Mouse (Mus musculus) skeletal muscle tissue, adult 2 months (tissue): Measurements from ENCODE around the gene Flad1.

ENCODE experiments used
- DNase-seq: peaks from one replicate; pipeline ENCODE4 v3.0.0-alpha.2; 2012; ENCODE audit warnings: low read depth, low spot score

The Flad1 gene

DNA sequence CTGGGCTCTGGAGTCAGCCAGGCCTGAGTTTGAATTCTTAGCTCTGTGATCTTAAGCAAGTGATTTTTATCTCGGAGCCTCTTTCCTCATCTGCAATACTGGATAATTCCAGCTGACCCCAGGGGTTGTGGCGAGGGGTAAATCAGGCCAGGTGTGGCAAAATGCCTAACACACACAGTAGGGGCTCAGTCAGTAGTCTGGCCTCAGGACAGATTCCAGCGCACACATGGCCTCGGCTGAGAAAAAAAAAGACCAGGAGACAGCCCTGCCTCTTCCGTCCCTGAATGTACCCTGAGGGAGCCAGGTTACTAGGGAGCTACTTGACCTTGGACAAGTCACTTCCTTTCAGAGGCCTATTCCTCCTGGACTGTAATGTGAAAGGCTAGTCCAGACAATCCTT lies 28.7 kb downstream of the Flad1 start:
- DNase-seq, result no peak

DNA sequence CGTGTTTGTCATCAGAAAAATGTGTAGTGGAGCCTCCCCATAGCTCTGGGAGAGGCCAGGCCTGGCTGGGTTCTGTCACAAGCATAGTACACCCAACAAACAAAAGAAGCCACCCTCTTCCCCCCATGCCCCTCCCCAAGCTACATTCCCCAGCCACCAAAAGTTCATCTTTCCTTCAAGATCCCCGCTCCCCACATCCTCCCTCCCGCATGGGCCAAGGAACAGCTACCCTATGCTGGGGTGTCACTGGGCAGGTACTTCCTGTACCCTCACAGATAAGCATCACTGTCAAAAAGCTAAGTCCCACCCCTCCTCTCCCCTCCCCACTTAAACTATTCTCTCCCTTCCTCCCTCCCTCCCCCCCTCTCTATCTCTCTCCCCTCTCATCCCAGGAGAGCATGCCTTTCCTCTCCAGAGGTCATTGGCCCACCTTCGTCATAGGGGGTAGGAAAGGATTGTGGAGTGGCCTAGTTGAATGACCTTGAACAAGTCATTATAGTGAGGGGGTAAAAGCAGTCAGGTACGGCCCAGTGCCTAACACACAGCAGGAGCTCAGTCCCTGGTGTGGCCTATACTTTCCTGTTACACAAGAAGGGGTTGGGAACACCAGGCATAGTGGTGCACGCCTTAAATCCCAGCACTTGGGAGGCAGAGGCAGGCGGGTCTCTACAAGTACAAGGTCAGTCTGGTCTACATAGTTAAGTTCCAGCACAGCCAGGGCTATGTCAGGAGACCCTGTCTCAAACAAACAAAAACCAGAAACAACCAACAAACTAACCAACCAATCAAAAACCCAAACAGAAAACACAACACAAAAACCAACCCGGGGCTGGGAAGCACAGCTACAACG lies 29.4 kb downstream of the Flad1 start:
- DNase-seq, result no peak

GRCm38 (mm10) chr3:89381233-89381632 lies 30.4 kb downstream of the Flad1 start:
- no peak for DNase-seq

- DNase-seq, result no peak
Observed at GRCm38 (mm10) chr3:89380711-89381110, 31.0 kb downstream of the Flad1 start.

DNA sequence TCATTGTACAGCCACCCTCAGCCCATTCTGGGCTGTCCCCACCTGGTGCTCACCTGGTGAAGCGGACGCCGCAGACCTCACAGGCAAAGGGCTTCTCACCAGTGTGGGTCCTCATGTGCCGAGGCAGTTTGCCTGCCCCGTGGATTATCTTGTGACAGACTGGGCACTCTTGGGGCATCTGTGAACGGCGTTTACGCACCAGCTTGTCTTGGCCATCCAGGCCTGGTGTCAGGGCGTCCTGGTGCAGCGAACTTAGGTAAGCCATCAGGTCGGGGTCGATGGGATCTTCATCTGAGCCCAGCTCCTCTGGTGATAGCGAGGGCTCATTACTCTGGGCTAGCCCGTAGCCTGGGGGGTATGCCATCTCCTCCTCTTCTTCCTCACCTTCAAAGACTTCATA lies 31.4 kb downstream of the Flad1 start:
- no peak for DNase-seq

- no peak for DNase-seq
Observed at GRCm38 (mm10) chr3:89379388-89380131, 32.1 kb downstream of the Flad1 start.

DNA sequence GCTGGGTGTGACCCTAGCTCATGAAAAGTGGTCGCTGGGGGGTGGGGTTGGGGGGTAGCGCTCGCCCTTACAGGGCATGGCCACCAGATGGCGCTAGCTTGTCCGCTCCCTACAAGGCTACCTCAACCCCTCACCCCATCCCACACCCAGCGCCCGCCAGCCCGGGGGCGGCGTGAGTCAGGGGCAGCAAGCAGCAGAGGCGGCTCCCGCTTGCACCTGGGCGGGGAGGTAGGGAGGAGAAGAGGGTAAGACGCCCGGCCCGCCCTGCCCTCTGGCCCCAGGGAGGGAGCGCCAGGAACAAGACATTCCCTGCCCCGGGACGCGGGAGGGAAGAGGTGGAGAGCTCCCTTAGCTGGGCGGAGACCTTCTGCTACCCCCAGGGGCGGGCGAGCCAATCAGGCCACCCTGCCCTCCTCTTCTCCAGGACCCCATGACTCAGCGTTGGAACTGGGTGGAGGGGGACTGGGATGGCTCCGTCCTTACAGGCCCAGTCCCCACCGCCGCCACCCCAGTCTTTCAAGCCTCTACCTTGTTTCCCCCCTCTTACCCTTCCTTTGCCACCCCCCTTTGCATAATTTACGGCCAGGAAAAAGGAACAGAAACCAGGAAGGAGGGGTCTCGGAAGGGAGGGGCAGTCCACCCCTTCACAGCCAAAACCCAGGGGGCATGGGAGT lies 33.1 kb downstream of the Flad1 start:
- peak; percentile 79 for DNase-seq

GRCm38 (mm10) chr3:89377831-89378230 lies 33.8 kb downstream of the Flad1 start:
- DNase-seq, result no peak

DNA sequence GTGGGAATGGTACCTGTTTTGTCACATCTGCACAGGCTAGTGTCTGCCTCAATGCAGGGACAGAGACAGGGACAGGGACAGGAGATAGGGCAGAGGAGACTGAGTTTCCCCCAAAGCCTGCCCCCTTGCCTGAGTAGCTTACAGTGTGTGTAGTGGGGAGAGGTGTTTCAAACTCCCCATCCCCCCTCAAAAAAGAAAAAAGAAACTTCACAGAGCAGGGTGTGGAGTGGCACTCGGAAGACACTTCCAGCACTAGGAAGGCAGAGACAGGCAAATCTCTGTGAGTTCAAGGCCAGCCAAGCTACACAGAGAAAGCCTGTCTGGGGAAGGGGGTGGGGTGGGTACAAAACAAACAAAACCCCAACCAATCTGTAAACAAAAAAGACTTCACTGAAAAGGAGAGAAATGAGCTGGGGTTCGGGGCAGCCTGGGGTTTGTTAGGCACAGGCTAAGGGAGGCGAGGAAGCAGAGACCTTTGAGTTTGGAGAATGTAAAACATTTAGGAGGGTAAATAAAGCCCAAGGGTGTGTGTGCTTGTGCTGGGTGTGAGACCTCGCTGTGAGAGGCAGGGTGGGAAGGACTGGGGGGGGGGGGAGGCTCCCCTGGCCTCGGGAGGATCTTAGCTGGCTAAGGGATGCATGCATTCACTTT lies 38.0 kb downstream of the Flad1 start:
- DNase-seq, result no peak

DNA sequence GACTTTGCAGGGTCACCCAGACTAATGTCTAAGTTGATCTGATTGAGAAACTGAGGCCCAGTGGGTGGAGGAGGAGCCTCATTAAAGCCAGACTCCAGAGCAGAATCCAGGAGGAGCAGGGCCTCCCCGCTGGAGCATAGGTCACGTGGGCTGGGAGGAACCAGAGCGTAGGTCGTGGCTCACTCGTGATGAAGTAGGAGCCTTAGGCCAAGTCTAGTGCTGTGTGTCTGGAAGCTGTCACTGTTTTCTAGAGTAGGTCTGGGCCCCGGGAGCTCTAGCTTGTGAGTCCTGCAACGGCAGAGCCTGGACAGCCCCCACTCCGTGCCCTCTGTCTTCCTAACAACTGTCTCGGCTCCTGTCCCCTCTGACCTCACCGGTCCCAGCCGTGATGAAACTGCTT lies 44.3 kb downstream of the Flad1 start:
- DNase-seq, result no peak

DNA sequence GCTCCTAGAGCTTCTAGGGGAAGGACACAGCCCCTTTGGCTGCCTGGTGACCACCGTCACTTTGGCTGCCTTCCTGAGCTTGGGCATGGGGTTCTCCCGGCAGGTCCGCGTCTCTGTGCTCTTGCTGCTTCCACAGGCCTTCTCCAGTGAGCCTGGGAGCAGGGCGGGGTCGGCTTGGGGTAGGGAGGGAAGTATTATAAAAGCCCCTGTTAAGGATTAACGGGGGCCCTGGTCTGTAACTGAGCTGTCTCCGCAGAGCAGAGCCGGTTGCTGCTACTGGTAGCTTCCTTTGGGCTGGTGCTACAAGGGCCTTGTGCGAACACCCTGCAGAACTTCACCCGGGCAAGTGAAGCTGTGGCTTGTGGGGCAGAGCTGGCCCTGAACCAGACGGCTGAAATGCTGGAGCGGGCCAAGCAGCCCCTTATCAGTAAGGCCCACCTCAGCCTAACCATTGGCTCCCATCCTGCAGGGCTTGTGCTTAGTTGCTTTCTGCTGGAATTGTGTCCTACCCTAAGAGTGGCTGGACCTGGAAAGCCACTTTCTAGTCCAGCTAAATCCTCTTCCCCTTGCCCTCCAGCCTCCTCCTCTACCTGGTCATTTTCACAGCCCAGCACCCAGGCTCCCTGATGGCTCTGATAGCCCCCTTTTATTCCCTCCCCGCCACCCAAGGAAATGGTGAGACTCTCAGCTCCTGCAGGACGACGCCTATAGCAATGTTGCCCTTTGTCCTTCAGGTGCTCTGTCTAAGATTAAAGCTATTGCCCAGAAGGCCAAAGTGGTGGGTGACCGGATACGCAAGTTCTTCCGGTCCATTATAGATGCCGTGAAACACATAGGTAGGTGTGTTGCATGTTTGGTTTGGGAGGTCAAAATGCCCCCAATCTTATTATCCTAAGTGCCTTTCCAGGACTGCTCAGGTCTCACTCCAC lies 45.9 kb downstream of the Flad1 start:
- DNase-seq, result no peak

GRCm38 (mm10) chr3:89365153-89365485 lies 46.6 kb downstream of the Flad1 start, which contains the start of gene Dcst1:
TSS of gene Dcst1 (minus strand) at chr3:89365253.
- no peak for DNase-seq

GRCm38 (mm10) chr3:89364631-89365030 lies 47.0 kb downstream of the Flad1 start:
- DNase-seq, result no peak

- DNase-seq, result no peak
Observed at GRCm38 (mm10) chr3:89361675-89362074, 50.0 kb downstream of the Flad1 start, which contains the start of gene Dcst2. TSS of gene Dcst2 (plus strand) at chr3:89361975.

DNA sequence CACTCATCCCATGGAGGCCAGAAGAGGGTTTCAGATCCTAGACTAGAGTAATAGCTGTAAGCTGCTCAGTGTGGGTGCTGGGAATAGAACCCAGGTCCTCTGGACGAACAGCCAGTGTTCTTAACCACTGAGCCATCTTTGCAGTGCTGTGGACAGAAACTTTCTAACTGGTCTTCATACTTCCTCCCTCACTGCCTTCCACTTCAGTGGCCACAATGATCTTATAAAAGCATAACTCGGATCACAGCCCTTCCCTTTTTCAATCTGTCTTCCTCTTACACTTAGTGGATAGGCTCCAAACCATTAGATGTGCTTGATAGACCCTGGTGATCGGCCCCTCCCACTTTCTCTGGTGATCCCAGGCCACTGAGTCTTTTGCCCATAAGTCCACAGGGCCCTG lies 51.4 kb downstream of the Flad1 start:
- DNase-seq, result no peak

GRCm38 (mm10) chr3:89359630-89360029 lies 52.0 kb downstream of the Flad1 start:
- peak; percentile 58 for DNase-seq

- DNase-seq, result no peak
Observed at GRCm38 (mm10) chr3:89356029-89356428, 55.6 kb downstream of the Flad1 start.

DNA sequence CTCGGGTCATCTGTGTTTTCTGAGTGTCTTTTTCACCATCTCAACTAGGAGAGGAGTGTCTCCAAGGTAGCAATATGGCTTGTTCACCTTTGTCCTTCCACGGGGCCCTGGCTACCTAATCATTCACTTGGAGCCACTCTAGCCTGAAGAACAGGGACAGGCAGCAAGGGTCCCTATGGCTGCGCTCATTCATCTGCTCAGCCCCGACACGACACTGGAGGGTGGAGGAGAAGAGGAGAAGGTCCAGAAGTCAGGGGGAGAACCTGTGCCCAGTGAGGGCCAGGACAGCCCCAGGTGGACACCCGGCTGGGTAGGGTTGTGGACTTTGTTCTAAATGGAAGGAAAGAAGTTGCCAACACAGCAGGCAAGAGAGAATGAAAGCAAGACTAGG lies 56.2 kb downstream of the Flad1 start:
- DNase-seq, result no peak

DNA sequence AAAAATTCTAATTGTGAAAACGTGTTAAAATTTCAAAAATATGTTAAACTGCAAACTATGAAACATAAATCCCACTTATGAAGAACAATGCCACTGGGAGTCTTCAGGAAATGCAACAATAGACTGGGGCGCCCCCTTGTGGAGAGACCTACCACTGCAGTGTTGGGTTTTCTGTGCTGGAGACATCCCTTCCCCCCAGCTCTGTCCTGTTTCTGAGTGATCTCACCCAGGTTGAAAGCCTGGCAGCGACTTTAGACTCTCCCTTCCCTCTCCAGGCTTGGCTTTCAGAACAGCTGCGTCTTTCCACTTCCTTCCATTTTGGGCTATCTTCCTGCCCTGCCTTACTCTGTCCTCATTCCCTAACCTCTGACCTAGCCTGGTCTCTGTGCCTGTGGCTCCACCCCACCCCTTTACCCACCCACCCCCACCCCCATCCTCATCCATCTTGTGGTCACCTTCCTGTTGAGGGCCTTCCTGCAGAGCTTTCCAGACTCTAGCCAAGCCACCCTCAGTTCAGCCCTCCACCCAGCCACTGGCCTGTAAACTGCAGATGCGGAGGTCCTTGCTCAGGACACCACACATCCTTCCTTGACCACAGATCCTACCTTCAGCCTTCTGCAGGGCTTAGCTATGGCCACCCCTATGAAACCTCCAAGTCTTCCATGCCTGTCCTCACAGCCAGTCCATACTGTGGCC lies 56.7 kb downstream of the Flad1 start:
- peak; percentile 54 for DNase-seq

GRCm38 (mm10) chr3:89351271-89351670 lies 60.4 kb downstream of the Flad1 start:
- no peak for DNase-seq
